Mouse (Mus musculus) heart, adult 2 months (tissue): ENCODE results near the gene Rtbdn.

Source experiments
- CTCF ChIP-seq: fragments of 200-600 bp; IDR thresholded peaks from 2 replicates; pipeline ENCODE4 v1.8.1; 2022; ENCODE audit warnings: antibody characterized with exemption, mild to moderate bottlenecking, moderate library complexity
- EP300 ChIP-seq: fragments of 200-500 bp; IDR thresholded peaks from 2 replicates; pipeline ENCODE4 v1.6.1; 2011; ENCODE audit warnings: low read depth, low read length, control low read depth; ENCODE audit not compliant: insufficient read depth

DNA sequence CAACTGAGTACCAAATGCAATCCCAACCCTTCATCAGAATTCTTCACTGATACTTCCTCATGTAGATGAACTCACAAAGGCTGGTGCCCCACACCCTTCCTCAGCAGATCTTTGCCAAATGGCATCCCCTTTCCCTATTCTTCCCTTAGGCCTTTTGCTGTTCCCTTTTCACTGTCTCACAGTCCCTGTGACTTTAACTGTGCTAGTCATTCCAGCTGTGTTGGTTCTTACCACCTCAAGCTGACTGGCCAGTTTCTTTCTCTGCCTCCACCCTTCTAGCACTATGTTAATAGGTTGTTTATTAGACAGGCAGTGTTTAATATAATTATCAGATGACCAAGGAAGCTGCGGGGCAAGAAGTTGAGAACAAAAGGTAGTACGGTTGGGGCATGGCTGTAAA is 21.9 kb downstream of the Rtbdn start:
- TF ChIP-seq CTCF (no peak), EP300 (no peak)
